23 mouse cellular contexts compared by ENCODE assay signal in genomic region chr2:128060213-128060612, GRCm38 (mm10).
DNase-seq lines count a peak whose midpoint lies in the region; ATAC-seq and TF ChIP-seq lines count a peak whose summit lies in the region.
"Had no signal": no experiment of that assay in that cellular context is flagged by ENCODE, and none has a peak within 500 bp of the region (broad histone marks: within the 10 kb centered on the region; RNA-seq: fewer than 3 reads in every experiment).

No protein-coding gene starts in this region.

- no peak for ATAC-seq in hindbrain, postnatal 0 days
- no peak for ATAC-seq in hindbrain, embryonic 16.5 days
- peak; percentile 34; the same call in 1 of the 2 replicates for ATAC-seq in lung, postnatal 0 days
- peak; percentile 33; the same call in 1 of the 2 replicates for ATAC-seq in megakaryocyte progenitor cell, adult 5-6 weeks (replicated peaks; ENCODE audit: poor library complexity)
- ATAC-seq: forebrain, embryonic 14.5 days had no signal

- 65% methylated on average over 6 of the region's 6 CpGs for WGBS in hindbrain, postnatal 0 days
- 64% methylated on average over 6 of the region's 6 CpGs for WGBS in hindbrain, embryonic 16.5 days
- 31% methylated on average over 6 of the region's 6 CpGs for WGBS in lung, postnatal 0 days
- 47% methylated on average over 6 of the region's 6 CpGs for WGBS in lung, adult 2 months

- no peak overlapping the region for H3K9ac ChIP-seq in hindbrain, postnatal 0 days (replicated peaks; ENCODE audit: low read length)
- no peak overlapping the region for H3K9ac ChIP-seq in hindbrain, embryonic 16.5 days (ENCODE audit: low read depth, low read length)
- no peak overlapping the region for H3K9ac ChIP-seq in lung, postnatal 0 days (replicated peaks; ENCODE audit: low read depth)
- H3K9ac ChIP-seq: embryonic facial prominence, embryonic 15.5 days; hindbrain, embryonic 13.5 days had no signal

- H3K27ac ChIP-seq in hindbrain, postnatal 0 days: no peak overlapping the region
- no peak overlapping the region for H3K27ac ChIP-seq in hindbrain, embryonic 16.5 days (ENCODE audit: low read depth, low read length)
- no peak overlapping the region for H3K27ac ChIP-seq in lung, postnatal 0 days (ENCODE audit: low read length)
- peak overlapping the region; percentile 53 for H3K27ac ChIP-seq in bone marrow macrophage, adult 2 months (ENCODE audit: insufficient read depth, low read depth, low read length)
- H3K27ac ChIP-seq: embryonic facial prominence, embryonic 15.5 days; forebrain, embryonic 10.5 days; gastrocnemius, adult 2 months; heart, embryonic 10.5 days; hindbrain, embryonic 13.5 days had no signal

- H3K4me1 ChIP-seq in hindbrain, postnatal 0 days (ENCODE audit: insufficient read depth, low read length): no peaks in the 10 kb centered on the region
- no peaks in the 10 kb centered on the region for H3K4me1 ChIP-seq in hindbrain, embryonic 16.5 days (ENCODE audit: control insufficient read depth, insufficient read depth, low read depth, low read length)
- no peaks in the 10 kb centered on the region for H3K4me1 ChIP-seq in lung, postnatal 0 days (ENCODE audit: insufficient read depth, low read depth, low read length)
- H3K4me1 ChIP-seq in lung, adult 2 months (ENCODE audit: control insufficient read depth, insufficient read depth, low read length): no peaks in the 10 kb centered on the region
- peaks cover 36% of the 10 kb centered on the region for H3K4me1 ChIP-seq in bone marrow macrophage, adult 2 months (ENCODE audit: control insufficient read depth, insufficient read depth, low read length)
- H3K4me1 ChIP-seq: embryonic facial prominence, embryonic 15.5 days; heart, embryonic 10.5 days had no signal

- no peaks in the 10 kb centered on the region for H3K9me3 ChIP-seq in hindbrain, postnatal 0 days (ENCODE audit: low read length)
- no peaks in the 10 kb centered on the region for H3K9me3 ChIP-seq in hindbrain, embryonic 16.5 days (ENCODE audit: control insufficient read depth, low read length)
- H3K9me3 ChIP-seq in lung, postnatal 0 days (ENCODE audit: low read length): no peaks in the 10 kb centered on the region
- H3K9me3 ChIP-seq: embryonic facial prominence, embryonic 15.5 days; forebrain, embryonic 10.5 days; heart, embryonic 10.5 days; hindbrain, embryonic 13.5 days had no signal

- no peak overlapping the region for H3K4me2 ChIP-seq in hindbrain, postnatal 0 days (ENCODE audit: low read depth, low read length)
- H3K4me2 ChIP-seq in hindbrain, embryonic 16.5 days (ENCODE audit: low read length): no peak overlapping the region
- no peak overlapping the region for H3K4me2 ChIP-seq in lung, postnatal 0 days (replicated peaks; ENCODE audit: low read depth, low read length)
- H3K4me2 ChIP-seq: embryonic facial prominence, embryonic 15.5 days; hindbrain, embryonic 13.5 days had no signal

- no peak overlapping the region for H3K4me3 ChIP-seq in hindbrain, postnatal 0 days (ENCODE audit: low read length)
- no peak overlapping the region for H3K4me3 ChIP-seq in hindbrain, embryonic 16.5 days (ENCODE audit: low read length)
- H3K4me3 ChIP-seq in lung, postnatal 0 days (ENCODE audit: low read depth, low read length): no peak overlapping the region
- H3K4me3 ChIP-seq in lung, adult 2 months (replicated peaks; ENCODE audit: extremely low read depth, low read depth, low read length): no peak overlapping the region
- H3K4me3 ChIP-seq in bone marrow macrophage, adult 2 months (ENCODE audit: insufficient read depth, low read length): no peak overlapping the region
- H3K4me3 ChIP-seq: embryonic facial prominence, embryonic 15.5 days; erythroblast, embryonic 14.5 days; forebrain, embryonic 10.5 days; gastrocnemius, adult 2 months; heart, embryonic 10.5 days; hindbrain, embryonic 13.5 days had no signal

- TF ChIP-seq EP300 in lung, postnatal 0 days (IDR thresholded peaks at IDR 0.05): no peak

- TF ChIP-seq POLR2A in lung, adult 2 months (IDR thresholded peaks at IDR 0.05; ENCODE audit: borderline replicate concordance, extremely low read depth, low read depth, low read length): no peak
- TF ChIP-seq POLR2A in bone marrow macrophage, adult 2 months (IDR thresholded peaks at IDR 0.05; ENCODE audit: borderline replicate concordance, low read depth, low read length): no peak

- no peak for TF ChIP-seq CTCF in hindbrain, postnatal 0 days (IDR thresholded peaks at IDR 0.05; ENCODE audit: low read depth)
- no peak for TF ChIP-seq CTCF in lung, postnatal 0 days (IDR thresholded peaks at IDR 0.05)
- no peak for TF ChIP-seq CTCF in lung, adult 2 months (IDR thresholded peaks at IDR 0.05; ENCODE audit: insufficient read depth, low read length)
- no peak for TF ChIP-seq CTCF in bone marrow macrophage, adult 2 months (IDR thresholded peaks at IDR 0.05; ENCODE audit: low read depth, low read length)

- DNase-seq in hindbrain, postnatal 0 days (ENCODE audit: low spot score): peak; percentile 20
- peak; percentile 16 for DNase-seq in lung, postnatal 0 days (ENCODE audit: low spot score)
- DNase-seq in lung, adult 2 months: no peak
- DNase-seq in urinary bladder, postnatal 4 days (ENCODE audit: low spot score in 2 of 2): no peak
- no peak for DNase-seq in cerebellum, adult 8-10 months
- DNase-seq: adrenal gland, adult 8-10 months; adrenal gland, postnatal 36 days; cerebellum, adult 11 months; cerebellum, adult 9-10 months; cerebellum, postnatal 36 days; gastrocnemius, adult 2 months; gastrocnemius, postnatal 25 days; heart, adult 18-20 months; heart, postnatal 10 days had no signal

- no peaks in the 10 kb centered on the region for H3K27me3 ChIP-seq in hindbrain, postnatal 0 days (ENCODE audit: insufficient read depth, low read length)
- H3K27me3 ChIP-seq in hindbrain, embryonic 16.5 days (replicated peaks; ENCODE audit: control insufficient read depth, insufficient read depth, low read length): no peaks in the 10 kb centered on the region
- H3K27me3 ChIP-seq in lung, postnatal 0 days (replicated peaks; ENCODE audit: insufficient read depth, low read length): no peaks in the 10 kb centered on the region
- H3K27me3 ChIP-seq: embryonic facial prominence, embryonic 15.5 days; hindbrain, embryonic 13.5 days had no signal

- no peaks in the 10 kb centered on the region for H3K36me3 ChIP-seq in hindbrain, postnatal 0 days (ENCODE audit: insufficient read depth, low read length)
- no peaks in the 10 kb centered on the region for H3K36me3 ChIP-seq in hindbrain, embryonic 16.5 days (ENCODE audit: control insufficient read depth, insufficient read depth, low read length)
- no peaks in the 10 kb centered on the region for H3K36me3 ChIP-seq in lung, postnatal 0 days (ENCODE audit: insufficient read depth, low read length)
- H3K36me3 ChIP-seq: embryonic facial prominence, embryonic 15.5 days; forebrain, embryonic 10.5 days; heart, embryonic 10.5 days; hindbrain, embryonic 13.5 days had no signal

Comparison
In these comparisons a context has a peak if more than half of its experiments do, and no peak if none do; other contexts are left out.
1. DNase-seq: peak in hindbrain, postnatal 0 days (single experiment) and lung, postnatal 0 days (single experiment); none in lung, adult 2 months (single experiment), urinary bladder, postnatal 4 days (0 of 2) and cerebellum, adult 8-10 months (single experiment).
2. ATAC-seq: peak in lung, postnatal 0 days (single experiment) and megakaryocyte progenitor cell, adult 5-6 weeks (single experiment); none in hindbrain, postnatal 0 days (single experiment) and hindbrain, embryonic 16.5 days (single experiment).